Mouse (Mus musculus): ENCODE data around the gene Fanci.

Fanci gene

DNA sequence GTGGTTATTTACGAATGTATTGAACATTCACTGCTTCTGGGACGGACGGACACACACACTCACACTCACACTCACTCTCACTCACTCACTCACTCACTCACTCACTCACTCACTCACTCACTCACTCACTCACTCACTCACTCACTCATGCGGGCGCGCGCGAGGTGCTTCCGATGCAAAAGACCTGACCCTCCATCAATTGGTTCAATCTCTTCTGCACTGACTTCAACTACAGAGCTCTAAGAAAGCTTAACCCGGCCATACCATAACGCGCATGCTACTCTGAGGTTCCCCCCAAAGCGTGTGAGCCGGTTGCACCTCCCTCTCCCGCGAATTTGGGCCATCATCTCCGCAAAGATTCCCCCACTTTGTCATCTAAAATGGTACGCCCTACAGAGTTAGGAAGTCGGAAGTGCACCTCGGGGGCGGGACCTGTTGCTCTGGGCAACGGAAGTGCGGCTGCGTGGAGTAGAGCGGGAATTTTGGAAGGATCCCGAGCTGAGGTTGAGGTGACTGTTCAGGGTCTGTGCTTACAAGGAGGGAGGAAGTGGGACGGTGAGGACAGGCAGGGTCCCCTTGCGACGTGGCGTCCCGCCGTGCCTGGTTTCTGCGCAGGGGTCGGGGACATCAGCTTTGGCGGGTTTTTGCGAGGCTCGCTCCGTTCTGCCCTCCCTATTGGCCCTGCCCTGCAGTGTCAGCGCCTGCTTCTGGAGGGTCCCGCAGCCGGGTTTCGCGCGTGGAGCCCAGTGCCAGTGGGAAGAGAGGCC, at the start of gene Fanci:
Fanci (plus strand) TSS at position 47 of the 767 bp plus-strand sequence.
- peak; percentile 87 for DNase-seq (ENCODE audit: low spot score)

DNA sequence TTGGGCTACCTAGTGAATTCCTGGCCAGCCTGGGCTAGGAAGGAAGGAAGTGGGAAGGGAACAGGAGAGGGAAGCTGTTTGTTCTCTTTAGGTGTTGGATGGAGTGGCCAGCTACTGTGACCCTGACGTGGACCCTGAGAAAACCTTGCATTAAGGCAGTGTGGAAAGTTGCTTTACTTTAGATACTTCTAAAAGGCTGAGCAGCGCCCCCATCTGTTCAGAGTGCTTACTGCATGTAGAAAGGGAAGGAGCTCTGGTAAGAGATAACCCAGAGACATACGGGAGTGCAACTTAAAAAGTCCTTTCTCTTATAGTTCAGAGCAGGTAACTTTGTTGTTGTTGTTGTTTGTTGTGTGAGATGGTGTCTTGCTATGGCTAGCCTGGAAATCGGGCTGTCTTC, 45.8 kb upstream of the Fanci start:
- no peak for DNase-seq (ENCODE audit: low spot score)

DNA sequence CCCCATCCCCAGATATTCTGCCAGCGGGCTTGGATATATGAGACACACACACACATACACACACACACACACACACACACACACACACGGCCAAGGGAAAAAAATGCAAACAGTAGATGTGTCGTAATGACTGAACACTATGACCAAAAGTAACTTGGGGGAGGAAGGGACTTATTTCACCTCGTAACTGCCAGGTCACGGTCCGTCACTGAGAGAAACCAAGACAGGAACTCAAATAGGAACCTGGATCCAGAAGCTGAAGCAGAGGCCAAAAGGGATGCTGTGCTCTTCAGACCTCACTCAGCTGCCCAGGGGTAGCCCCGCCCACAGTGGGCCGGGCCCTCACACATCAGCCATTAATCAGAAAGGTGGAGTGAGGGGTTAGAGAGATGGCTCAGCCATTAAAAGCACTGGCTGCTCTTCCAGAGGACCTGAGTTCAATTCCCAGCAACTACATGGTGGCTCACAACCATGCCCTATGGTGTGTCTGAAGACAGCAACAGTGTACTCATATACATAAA, 45.1 kb upstream of the Fanci start:
- DNase-seq (ENCODE audit: low spot score): no peak

DNA sequence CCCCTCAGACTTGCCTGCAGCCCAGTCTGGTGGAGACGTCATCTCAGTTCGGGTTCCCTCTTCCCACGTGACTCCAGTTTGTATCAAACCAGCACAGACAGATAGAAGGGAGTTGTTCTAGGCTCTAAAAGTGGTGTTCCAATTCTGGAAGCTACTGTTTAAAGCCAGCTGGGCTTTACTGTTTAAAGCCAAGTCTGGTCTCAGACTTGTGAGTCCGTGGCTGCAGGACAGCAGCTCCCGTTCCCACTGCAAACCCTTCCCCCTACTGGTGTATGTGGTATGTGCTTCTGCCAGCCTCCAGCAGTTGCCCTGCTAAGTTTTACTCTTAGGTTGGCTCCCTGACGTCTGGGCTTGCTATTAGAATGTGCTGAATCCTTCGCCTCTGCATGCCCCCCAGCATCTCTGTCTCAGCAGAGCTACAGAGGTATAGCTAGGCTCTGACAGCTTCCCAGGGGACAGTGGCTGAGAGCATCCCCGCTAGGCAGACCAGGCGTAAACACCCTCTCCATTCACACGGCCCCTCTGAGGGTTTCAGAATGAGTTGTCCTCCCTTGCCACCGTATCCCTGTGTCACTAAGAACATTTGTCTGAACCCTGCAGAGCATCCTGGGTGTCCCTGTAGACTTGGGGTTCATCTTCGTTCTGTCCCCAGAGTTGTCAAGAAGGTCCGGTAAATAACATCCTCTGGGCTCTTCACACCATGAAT, 44.5 kb upstream of the Fanci start:
- no peak for DNase-seq (ENCODE audit: low spot score)

DNA sequence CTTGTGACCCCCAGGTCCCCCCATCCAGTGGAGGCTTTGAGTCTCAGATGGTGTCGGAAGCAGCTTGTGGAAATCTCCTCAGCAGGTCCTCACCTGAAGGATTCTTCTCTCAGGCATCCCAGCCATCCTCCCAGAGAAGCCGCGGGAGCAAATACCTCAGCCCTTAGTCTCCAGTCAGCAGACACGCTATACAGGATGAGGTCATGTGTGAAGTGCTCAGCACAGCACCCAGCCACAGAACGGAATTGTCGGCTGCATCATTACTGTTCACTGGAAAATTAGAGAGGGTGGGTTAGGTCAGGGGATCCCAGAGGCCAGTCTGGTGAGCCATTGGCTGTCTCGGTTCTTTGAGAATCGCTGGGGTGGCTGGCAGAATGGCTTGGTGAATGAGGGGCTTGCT, 42.9 kb upstream of the Fanci start:
- no peak for DNase-seq (ENCODE audit: low spot score)

DNA sequence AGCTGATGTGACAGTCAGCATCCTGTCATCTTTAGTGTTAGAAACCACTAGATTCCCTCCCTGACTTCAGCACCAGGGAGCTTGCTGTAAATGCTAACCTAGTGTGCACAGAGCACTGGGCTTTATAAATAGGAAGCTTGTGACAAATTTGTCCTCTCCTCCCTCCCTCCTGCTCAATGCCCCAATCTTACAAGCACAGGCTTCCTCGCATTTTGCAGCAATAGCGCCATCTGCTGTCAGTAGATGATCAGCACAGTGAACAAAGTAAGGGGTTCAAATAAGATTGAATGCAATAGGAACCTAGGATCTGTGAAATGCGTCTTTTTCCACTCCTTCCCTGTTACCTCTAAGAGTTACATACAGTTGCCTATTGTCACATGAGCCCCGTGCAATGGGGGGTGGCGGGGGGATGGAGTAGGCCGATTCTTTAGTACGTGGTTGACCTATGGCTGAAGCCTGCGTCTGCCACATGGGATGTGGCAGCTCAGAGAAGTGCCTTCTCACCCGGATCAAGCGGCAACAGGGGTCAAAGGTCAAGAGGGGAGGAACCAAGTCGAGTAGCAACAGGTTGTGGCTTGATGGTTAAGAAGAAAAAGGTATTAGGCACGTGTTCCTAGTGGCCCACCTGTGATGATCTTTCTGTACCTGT, 41.9 kb upstream of the Fanci start:
- no peak for DNase-seq (ENCODE audit: low spot score)

DNA sequence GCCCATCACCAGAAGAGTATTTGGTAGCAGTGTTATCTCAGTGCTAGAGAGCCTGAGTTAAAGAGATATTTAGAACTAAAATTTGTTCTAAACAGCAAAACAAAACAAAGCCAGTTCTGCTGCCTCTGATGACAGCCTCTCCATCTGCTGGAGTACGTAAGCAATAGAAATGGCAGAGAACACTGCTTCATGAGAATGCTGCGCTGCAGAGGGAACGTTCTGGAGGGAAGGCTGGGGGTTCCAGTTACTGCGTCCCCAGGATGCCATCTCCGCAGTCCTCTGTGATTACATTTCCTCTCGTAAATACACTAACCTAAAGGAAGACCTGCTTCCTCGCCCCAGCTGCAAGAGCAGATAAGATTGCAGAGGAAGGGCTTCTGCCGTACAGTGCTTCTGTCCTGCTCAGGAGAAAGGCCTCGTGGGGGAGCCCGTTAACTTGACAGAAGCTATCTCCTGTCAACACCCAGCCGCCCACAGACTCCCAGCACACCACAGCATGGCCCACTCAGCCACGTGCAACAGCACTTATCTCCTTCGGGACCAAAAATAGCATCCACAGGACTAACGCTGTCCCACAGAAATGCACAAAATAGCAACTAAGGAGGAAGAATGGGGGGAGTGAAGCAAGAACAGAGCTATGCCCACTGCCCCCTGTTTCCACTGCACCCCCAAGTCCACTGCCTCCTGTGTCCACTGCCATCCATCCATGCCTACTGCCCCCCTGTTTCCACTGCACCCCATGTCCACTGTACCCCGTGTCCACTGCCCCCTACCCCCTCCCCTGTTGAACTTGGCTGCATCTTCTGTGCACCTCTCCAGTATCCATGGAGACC, 33.2 kb upstream of the Fanci start:
- no peak for DNase-seq (ENCODE audit: low spot score)

DNA sequence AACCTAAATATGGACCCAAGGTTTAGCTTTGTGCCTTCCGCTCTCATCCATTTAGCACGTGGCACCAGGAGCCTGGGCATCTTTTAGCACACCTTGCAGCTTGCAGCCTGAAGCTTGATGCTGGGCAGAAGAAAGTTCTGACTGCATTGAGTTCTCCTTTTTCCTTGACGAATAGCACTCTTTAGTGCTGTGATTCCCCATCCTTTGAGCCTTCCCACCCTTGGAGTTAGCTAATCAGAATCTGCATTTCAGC, 32.6 kb upstream of the Fanci start:
- DNase-seq (ENCODE audit: low spot score): no peak

DNA sequence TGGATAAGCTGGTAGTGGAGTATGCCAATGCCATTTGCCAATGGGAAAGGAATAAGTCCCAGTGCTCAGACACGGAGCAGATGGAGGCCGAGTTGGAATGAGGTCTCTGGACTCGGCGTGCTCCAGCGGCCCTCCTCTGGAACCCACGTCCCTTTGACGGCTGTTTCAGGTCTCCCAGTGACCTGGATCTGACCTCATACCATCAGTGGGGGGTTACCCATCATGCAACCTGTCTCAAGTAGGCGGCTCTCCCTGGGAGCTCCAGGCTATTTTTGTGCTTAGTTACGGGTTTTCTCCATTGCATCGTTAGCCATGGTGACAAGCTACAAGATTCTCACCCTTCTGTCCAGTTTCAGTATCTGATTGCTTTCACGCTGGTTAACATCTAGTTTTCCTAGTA, 31.7 kb upstream of the Fanci start:
- no peak for DNase-seq (ENCODE audit: low spot score)

DNA sequence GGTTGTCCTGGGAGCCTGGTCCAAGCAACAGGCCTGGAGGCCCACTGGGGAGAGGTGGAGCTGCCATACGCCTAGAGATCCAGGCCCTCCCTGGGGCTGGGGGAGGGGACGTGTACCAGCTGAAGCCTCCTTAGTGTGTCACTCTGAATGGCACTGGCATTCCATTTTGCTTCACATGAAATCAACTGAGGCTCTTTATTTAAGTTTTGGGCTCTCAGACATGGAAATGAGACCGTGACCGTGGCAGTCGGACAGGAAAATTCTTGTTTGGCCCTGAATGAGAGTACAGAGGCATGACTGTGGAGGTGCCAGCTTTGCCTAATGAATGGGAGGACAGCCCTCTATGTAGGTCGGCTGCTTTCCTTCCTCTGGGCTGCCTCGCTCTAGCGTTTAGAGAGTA, 29.5 kb upstream of the Fanci start:
- DNase-seq (ENCODE audit: low spot score): no peak

DNA sequence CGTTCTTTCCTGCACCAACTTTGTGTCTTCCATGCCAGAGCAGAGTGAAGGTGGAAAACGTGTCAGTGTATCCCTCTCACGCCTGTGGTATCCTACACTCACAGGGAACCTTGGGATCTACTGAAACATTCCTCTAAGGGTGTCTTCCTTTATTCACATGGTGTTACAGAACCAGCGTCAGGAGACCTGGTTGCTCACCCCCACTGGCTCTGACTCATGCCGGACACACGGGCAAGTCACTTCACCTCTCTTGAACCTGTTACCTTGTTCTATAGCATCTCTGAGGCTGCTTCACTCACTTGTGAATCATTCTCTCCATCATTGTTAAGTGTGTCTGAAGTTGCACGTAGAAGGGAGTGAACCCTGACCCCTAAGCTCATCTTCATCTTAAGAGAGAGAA, 28.9 kb upstream of the Fanci start:
- DNase-seq (ENCODE audit: low spot score): no peak

DNA sequence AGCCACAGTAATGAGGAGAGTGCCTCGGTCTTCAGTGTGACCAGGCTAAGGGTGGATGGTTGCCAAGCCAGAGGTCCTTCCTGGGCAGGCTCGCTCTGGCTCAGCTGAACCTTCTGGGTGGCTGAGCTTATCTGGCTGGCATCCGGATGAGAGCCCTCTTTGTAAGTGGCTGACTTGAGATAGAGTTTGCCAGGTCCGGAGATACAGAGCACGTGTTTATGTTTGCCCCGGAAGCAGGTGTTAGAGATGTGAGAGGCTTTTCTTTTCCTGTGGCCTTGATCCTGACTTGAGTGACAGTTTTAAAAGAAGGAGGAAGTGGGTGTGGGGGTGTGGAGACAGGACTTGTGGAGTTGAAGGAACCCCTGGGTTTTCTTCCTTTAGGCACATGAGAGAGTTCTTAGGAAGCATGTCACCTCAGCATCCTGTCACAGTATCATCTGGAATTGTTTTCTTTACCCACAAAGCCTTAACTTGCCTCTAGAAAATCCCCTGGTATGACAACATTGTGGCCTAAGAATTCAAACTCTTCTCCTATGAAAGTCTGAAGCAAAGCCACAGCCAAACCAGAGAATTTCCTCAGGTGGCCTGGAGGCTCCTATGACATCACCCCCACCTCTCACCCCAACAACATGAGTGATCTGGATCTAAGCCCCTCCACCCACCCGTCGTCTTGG, 28.2 kb upstream of the Fanci start:
- no peak for DNase-seq (ENCODE audit: low spot score)

DNA sequence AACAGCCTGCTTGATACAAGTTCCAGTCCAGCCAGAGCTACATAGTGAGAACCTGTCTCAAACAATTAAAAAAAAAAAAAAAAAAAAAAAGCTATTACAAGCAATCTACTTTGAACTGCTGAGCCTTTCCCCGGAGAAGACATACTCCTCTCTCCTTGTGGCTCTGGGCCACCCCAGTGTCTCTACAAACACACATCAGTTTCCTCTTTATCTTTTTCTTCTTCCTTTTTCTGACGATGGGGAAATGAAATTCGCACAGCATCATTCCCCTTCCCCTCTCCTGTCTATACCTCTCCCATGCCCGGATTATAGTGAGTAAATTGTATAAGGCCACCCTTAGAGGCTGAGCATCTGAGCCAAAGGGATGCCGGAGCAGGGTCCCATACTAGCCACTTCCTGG, 23.1 kb upstream of the Fanci start:
- no peak for DNase-seq (ENCODE audit: low spot score)

DNA sequence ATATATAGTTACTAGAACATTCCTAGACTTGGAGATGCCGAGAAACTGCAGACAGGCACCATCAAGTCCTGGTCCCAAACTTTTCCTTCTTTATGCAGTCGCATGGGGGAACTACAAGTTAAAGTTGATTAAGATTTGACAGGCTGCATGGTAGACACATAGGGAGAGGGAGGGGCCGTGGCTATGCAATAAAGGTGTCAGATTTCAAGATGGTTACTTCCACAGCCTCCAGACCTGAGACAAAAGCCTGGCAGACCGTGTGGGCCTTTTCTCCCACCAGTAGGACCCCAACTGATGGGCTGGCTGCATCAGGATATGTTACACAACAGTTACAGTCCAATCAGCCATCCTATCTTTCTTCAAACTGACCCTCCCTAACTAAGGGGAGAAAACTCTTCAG, 22.3 kb upstream of the Fanci start:
- no peak for DNase-seq (ENCODE audit: low spot score)

DNA sequence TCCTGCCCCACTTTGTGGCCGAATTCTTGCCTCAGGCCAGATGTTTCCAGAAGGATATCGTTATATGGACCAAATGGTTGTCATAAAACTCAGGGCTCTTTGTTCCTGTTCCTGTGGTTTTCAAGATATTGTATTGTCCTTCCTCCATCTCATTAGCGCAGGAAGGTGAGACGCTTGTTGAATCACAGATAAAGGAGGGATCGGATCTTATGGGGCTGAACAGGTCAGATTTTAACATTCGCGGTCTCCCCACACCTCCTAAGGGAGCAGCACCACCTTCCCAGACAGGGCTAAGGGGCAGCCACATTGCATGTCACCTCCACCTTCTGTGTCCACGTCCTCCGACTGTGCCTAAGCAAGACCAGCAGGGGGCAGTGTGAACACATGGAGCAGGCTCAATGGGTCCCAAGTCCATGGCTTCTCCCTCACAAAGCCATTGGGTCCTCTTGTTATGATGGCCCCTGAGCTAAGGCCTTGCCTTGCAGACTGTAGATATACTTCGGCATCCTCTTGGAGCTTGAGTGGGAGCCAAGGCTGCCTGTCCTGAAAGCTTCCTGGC, 20.3 kb upstream of the Fanci start:
- DNase-seq (ENCODE audit: low spot score): no peak

DNA sequence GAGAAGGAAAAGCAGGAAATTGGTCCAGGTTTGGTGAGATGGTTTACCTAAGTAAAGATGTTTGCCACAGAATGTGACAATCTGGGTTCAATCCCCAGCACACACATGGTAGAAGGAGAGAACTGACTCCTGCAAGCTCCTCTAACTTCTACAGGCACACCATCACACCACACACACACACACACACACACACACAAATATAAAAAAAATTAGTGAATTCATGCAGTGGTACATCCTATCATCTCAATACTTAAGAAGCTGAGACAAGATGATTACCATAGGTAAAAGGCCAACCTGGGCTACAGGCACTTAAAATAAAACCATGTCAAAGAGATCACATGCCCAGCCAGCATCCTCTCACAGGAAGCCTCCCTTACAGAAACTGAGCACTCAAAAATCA, 17.7 kb upstream of the Fanci start:
- no peak for DNase-seq (ENCODE audit: low spot score)

DNA sequence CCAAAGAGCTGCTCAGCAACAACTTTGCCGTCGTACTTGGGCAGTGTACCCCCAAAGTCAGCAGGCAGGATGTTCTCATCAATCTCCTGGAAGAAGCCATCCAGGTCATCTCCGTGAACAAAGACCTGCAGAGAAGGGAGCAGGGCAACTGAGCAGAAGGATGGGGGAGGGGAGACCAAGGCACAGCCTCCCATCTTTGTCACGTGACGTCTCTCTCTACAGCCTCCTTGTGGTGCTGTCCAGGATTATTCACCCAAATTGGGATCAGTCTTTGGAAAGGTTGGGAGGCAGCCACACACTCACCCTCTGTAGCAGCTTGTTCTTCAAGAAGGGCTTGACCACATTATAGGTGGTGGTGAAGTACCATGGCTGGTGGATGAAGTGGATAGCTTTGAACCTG, 16.1 kb upstream of the Fanci start:
- DNase-seq (ENCODE audit: low spot score): no peak

DNA sequence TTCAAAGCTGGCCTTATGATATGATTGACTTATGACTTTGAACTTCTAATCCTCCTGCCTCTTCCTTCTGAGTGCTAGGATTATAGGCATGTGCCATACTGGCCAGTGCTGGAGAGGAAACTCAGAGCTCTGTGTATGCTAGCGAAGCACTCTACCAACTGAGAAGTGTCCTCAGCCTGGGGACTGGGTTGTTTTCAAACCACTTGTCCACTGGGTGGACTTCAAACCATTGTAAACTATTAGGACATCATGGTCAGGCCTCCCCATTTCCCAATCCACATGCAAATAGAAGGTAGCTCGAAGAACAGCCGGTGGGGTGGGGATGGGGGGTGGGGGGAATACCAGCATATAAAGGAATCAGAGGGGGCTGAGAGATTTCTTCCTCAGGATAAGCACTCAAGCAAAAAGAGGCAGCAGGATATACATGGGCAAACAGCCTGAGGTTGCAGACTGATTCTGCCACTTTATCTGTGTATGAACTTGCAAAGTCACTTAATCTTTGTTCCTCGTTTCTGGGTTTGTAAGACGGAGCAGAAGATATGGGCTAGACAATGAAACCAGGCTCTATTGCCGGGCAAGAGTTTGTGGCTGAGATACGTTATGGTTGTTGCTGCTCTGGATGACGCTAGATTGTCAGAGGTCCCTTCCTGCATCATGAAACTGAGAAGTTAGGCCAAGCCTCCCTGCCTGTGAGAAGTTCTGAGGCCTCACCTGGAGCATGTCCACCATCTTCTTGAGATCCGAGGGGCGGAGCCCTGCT, 15.0 kb upstream of the Fanci start:
- DNase-seq (ENCODE audit: low spot score): no peak

DNA sequence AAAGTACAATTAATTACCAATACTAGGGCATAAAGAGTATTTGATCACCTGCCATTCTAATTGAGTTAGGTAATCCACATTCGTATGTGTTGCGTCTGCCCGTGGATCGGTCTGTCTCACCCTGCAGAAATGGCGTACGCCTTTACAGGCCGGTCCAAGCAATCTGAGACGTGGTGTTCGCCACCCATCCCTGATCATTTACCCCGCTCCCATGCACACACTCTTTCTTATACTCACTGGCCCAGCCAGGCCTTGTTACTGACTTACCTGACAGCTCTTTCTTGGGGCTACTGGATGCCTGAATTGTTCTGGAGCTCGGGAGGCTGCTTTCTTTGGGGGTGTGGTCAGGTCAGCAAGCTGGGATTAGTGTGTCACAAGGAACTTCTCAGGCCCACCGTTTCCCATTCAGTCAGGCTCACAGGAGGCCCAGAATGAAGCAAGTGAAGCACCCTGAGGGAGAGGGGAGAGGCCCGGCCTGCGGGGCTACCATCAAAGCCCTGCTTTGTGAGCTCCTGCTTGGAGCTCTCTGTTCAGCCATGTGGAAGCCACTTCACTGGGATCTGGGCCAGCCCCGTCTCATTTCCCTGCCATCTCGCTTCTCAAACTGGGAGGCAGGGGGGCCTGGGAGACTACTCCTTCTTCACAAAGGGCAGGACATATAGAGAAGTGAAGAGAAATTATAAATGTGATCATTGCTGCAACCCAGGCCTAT, 5.2 kb upstream of the Fanci start, which contains the start of gene Rlbp1:
Rlbp1 (minus strand) TSS at position 627 of the 712 bp plus-strand sequence.
- DNase-seq (ENCODE audit: low spot score): no peak

DNA sequence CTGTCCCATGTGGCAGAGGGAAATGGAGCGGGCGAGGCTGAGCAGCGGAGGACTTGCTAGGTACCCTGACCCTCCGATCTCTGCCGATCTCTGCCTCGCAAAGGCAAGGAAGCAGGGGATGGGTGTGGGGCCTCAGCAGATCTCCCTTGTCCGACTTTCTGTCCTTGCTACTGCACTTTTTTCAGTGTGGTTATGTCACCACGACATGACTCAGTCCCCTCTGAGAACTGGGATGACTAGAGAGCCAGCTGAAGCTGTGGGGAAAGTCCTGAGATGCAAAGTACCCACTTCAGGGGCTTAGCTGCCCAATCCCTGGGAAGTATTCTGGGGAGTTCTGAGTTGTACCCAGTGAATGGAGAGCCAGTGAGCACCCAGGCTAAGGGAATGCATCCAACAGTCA, 4.6 kb upstream of the Fanci start:
- no peak for DNase-seq (ENCODE audit: low spot score)

Measured in urinary bladder, postnatal 10 days (tissue).